Mouse (Mus musculus) forebrain, embryonic 11.5 days (tissue): ENCODE measurements around the gene S1pr4. TPM values are rescaled to one million over a fixed set of nuclear protein-coding genes. Genes with fewer than 3 reads are reported as not detected.

Experiments
- ATAC-seq: fragments of 200-750 bp; cut with Nextera tagmentation; replicated peaks from 2 replicates; pipeline ENCODE4 v1.8.0; 2017; ENCODE audit warnings: moderate TSS enrichment; ENCODE audit not compliant: low FRiP score
- DNase-seq: peaks from one replicate; pipeline ENCODE4 v3.0.0-alpha.2; 2017; ENCODE audit warnings: low spot score
- H3K27ac ChIP-seq: fragments of 300-500 bp; sonication (generic); 2 replicates; pipeline ENCODE4 v1.5.1; 2014; ENCODE audit warnings: low read depth, low read length
- H3K27me3 ChIP-seq: fragments of 300-500 bp; sonication (generic); 2 replicates; pipeline ENCODE4 v1.6.1; 2014; ENCODE audit warnings: mild to moderate bottlenecking, low read length, mixed read lengths; ENCODE audit not compliant: control insufficient read depth, insufficient read depth
- H3K36me3 ChIP-seq: fragments of 300-500 bp; sonication (generic); 2 replicates; pipeline ENCODE4 v1.6.1; 2014; ENCODE audit warnings: mild to moderate bottlenecking, low read length, moderate library complexity, mixed read lengths; ENCODE audit not compliant: control insufficient read depth, insufficient read depth
- H3K4me1 ChIP-seq: fragments of 300-500 bp; sonication (generic); replicated peaks from 2 replicates; pipeline ENCODE4 v1.6.1; 2014; ENCODE audit warnings: low read length, mixed read lengths; ENCODE audit not compliant: control insufficient read depth, insufficient read depth
- H3K4me2 ChIP-seq: fragments of 300-500 bp; sonication (generic); 2 replicates; pipeline ENCODE4 v1.6.1; 2014; ENCODE audit warnings: low read depth, mild to moderate bottlenecking, low read length, moderate library complexity, mixed read lengths; ENCODE audit not compliant: severe bottlenecking
- H3K4me3 ChIP-seq: fragments of 300-500 bp; sonication (generic); 2 replicates; pipeline ENCODE4 v1.5.1; 2014; ENCODE audit warnings: low read depth, low read length
- H3K9ac ChIP-seq: fragments of 300-500 bp; sonication (generic); 2 replicates; pipeline ENCODE4 v1.6.1; 2014; ENCODE audit warnings: low read length
- H3K9me3 ChIP-seq: fragments of 300-500 bp; sonication (generic); 2 replicates; pipeline ENCODE4 v1.6.1; 2016; ENCODE audit warnings: low read length, mixed read lengths; ENCODE audit not compliant: control insufficient read depth
- WGBS: fragments of 180-500 bp; shearing (Covaris S2); extraction: QIAGEN DNeasy Blood & Tissue Kit; methylation state at CpG from one replicate; pipeline ENCODE4 v1.1.7; 2014; 5-methylcytosine and 5-hydroxymethylcytosine counted together
- polyA plus RNA-seq: library from polyadenylated mRNA; unstranded; fragments of >200 nt; fragmentation: Nextera tagmentation; extraction: Ambion mirVana; gene quantifications from 2 replicates; pipeline ENCODE4 v1.2.1, GENCODE M21; 2014

Gene S1pr4
- polyA plus RNA-seq, 1 experiment from 2014 or later = 0.68 TPM

- 37% methylated on average over 7 of the region's 7 CpGs for WGBS
- no peak overlapping the region for H3K4me3 ChIP-seq
- no peak overlapping the region for H3K9ac ChIP-seq
- no peak overlapping the region for H3K4me2 ChIP-seq
- H3K36me3 ChIP-seq = no peaks in the 10 kb centered on the region
- H3K9me3 ChIP-seq = no peaks in the 10 kb centered on the region
- no peak overlapping the region for H3K27ac ChIP-seq
- peaks cover 56% of the 10 kb centered on the region for H3K27me3 ChIP-seq
- ATAC-seq (no peak), DNase-seq (no peak)
- H3K4me1 ChIP-seq = peaks cover 9% of the 10 kb centered on the region
These were observed 37.5 kb downstream of the S1pr4 start for GRCm38 (mm10) chr10:81462415-81462804.

GRCm38 (mm10) chr10:81461673-81462414 lies 38.1 kb downstream of the S1pr4 start:
- Histone ChIP-seq H3K9me3 (no peaks in the 10 kb centered on the region), H3K27me3 (peaks cover 56% of the 10 kb centered on the region), H3K4me3 (no peak overlapping the region), H3K4me2 (no peak overlapping the region), H3K9ac (no peak overlapping the region), H3K4me1 (peaks cover 9% of the 10 kb centered on the region), H3K27ac (no peak overlapping the region), H3K36me3 (no peaks in the 10 kb centered on the region)
- no peak for DNase-seq
- ATAC-seq = no peak
- WGBS = 5% methylated on average over 16 of the region's 16 CpGs

GRCm38 (mm10) chr10:81460951-81461350 lies 39.0 kb downstream of the S1pr4 start:
- WGBS = 38% methylated on average over 11 of the region's 11 CpGs
- H3K27ac ChIP-seq = no peak overlapping the region
- DNase-seq (no peak), ATAC-seq (no peak)
- H3K9me3 ChIP-seq = no peaks in the 10 kb centered on the region
- H3K36me3 ChIP-seq = no peaks in the 10 kb centered on the region
- H3K4me3 ChIP-seq = no peak overlapping the region
- H3K4me2 ChIP-seq = no peak overlapping the region
- peaks cover 9% of the 10 kb centered on the region for H3K4me1 ChIP-seq
- H3K9ac ChIP-seq = no peak overlapping the region
- H3K27me3 ChIP-seq = peaks cover 58% of the 10 kb centered on the region

- Histone ChIP-seq H3K9ac (no peak overlapping the region), H3K27ac (no peak overlapping the region), H3K27me3 (peaks cover 58% of the 10 kb centered on the region), H3K4me3 (no peak overlapping the region), H3K36me3 (no peaks in the 10 kb centered on the region), H3K4me1 (peaks cover 9% of the 10 kb centered on the region), H3K4me2 (no peak overlapping the region), H3K9me3 (no peaks in the 10 kb centered on the region)
- ATAC-seq (no peak), DNase-seq (no peak)
- 19% methylated on average over 20 of the region's 20 CpGs for WGBS
These were observed 39.5 kb downstream of the S1pr4 start for GRCm38 (mm10) chr10:81460471-81460870.

GRCm38 (mm10) chr10:81459399-81459798 lies 40.5 kb downstream of the S1pr4 start:
- no peak overlapping the region for H3K9ac ChIP-seq
- H3K36me3 ChIP-seq = no peaks in the 10 kb centered on the region
- WGBS = 69% methylated on average over 21 of the region's 21 CpGs
- no peak overlapping the region for H3K4me2 ChIP-seq
- peaks cover 66% of the 10 kb centered on the region for H3K27me3 ChIP-seq
- DNase-seq = no peak
- H3K4me1 ChIP-seq = peaks cover 5% of the 10 kb centered on the region; the same call in 1 of the 2 replicates
- no peak for ATAC-seq
- no peak overlapping the region for H3K27ac ChIP-seq
- no peak overlapping the region for H3K4me3 ChIP-seq
- H3K9me3 ChIP-seq = no peaks in the 10 kb centered on the region

- Histone ChIP-seq H3K4me1 (no peaks in the 10 kb centered on the region), H3K4me2 (no peak overlapping the region), H3K27me3 (peaks cover 65% of the 10 kb centered on the region), H3K9me3 (no peaks in the 10 kb centered on the region), H3K4me3 (no peak overlapping the region), H3K9ac (no peak overlapping the region), H3K36me3 (no peaks in the 10 kb centered on the region), H3K27ac (no peak overlapping the region)
- 84% methylated on average over 6 of the region's 6 CpGs for WGBS
- ATAC-seq (no peak), DNase-seq (no peak)
These were observed 41.7 kb downstream of the S1pr4 start for GRCm38 (mm10) chr10:81458267-81458666.

GRCm38 (mm10) chr10:81457624-81458023 lies 42.3 kb downstream of the S1pr4 start:
- Histone ChIP-seq H3K27me3 (peaks cover 65% of the 10 kb centered on the region), H3K9me3 (no peaks in the 10 kb centered on the region), H3K4me1 (no peaks in the 10 kb centered on the region), H3K27ac (no peak overlapping the region), H3K36me3 (no peaks in the 10 kb centered on the region), H3K4me2 (no peak overlapping the region), H3K4me3 (no peak overlapping the region), H3K9ac (no peak overlapping the region)
- WGBS = 82% methylated on average over 8 of the region's 8 CpGs
- DNase-seq (peak; percentile 50), ATAC-seq (no peak)

- Histone ChIP-seq H3K9me3 (no peaks in the 10 kb centered on the region), H3K36me3 (no peaks in the 10 kb centered on the region), H3K27me3 (peaks cover 65% of the 10 kb centered on the region), H3K4me2 (no peak overlapping the region), H3K4me3 (no peak overlapping the region), H3K9ac (no peak overlapping the region), H3K27ac (no peak overlapping the region), H3K4me1 (no peaks in the 10 kb centered on the region)
- peak; percentile 48 for DNase-seq
- ATAC-seq = no peak
- WGBS = 63% methylated on average over 12 of the region's 12 CpGs
These were observed 42.9 kb downstream of the S1pr4 start for GRCm38 (mm10) chr10:81456983-81457563.
